Mouse (Mus musculus) hindbrain, embryonic 15.5 days (tissue): ENCODE results near the gene Nek11. TPM values are rescaled to one million over a fixed set of nuclear protein-coding genes. Genes with fewer than 3 reads are reported as not detected.
A peak's percentile ranks its signal among the peaks of the same experiment; 100 is the strongest.
"Not testable (repeated sequence)": the region's sequence is repeated elsewhere in the genome, so short reads cannot be mapped to it uniquely, and the experiment has no call there.

Experiments used
- ATAC-seq: fragments of 200-750 bp; cut with Nextera tagmentation; 2 replicates; pipeline ENCODE4 v1.8.0; 2017; ENCODE audit warnings: low read depth, moderate number of reproducible peaks, moderate TSS enrichment; ENCODE audit not compliant: low FRiP score
- H3K27ac ChIP-seq: fragments of 300-500 bp; sonication (generic); replicated peaks from 2 replicates; pipeline ENCODE4 v1.5.1; 2015; ENCODE audit warnings: mild to moderate bottlenecking, inconsistent platforms
- H3K27me3 ChIP-seq: fragments of 300-500 bp; sonication (generic); 2 replicates; pipeline ENCODE4 v1.6.1; 2015; ENCODE audit warnings: control low read depth, inconsistent platforms
- H3K36me3 ChIP-seq: fragments of 300-500 bp; sonication (generic); 2 replicates; pipeline ENCODE4 v1.6.1; 2015; ENCODE audit warnings: control low read depth, inconsistent platforms
- H3K4me1 ChIP-seq: fragments of 300-500 bp; sonication (generic); replicated peaks from 2 replicates; pipeline ENCODE4 v1.6.1; 2015; ENCODE audit warnings: control low read depth, inconsistent platforms
- H3K4me2 ChIP-seq: fragments of 300-500 bp; sonication (generic); 2 replicates; pipeline ENCODE4 v1.6.1; 2015; ENCODE audit warnings: moderate library complexity, mild to moderate bottlenecking, inconsistent platforms
- H3K4me3 ChIP-seq: fragments of 300-500 bp; sonication (generic); 2 replicates; pipeline ENCODE4 v1.5.1; 2015; ENCODE audit warnings: mild to moderate bottlenecking, inconsistent platforms
- H3K9ac ChIP-seq: fragments of 300-500 bp; sonication (generic); 2 replicates; pipeline ENCODE4 v1.6.1; 2015; ENCODE audit warnings: inconsistent platforms
- H3K9me3 ChIP-seq: fragments of 300-500 bp; sonication (generic); 2 replicates; pipeline ENCODE4 v1.6.1; 2016; ENCODE audit warnings: control low read depth, inconsistent platforms
- WGBS: fragments of 180-500 bp; shearing (Covaris S2); methylation state at CpG from one replicate; pipeline ENCODE4 v1.1.7; 2015; 5-methylcytosine and 5-hydroxymethylcytosine counted together
- polyA plus RNA-seq: library from polyadenylated mRNA; unstranded; fragments of >200 nt; fragmentation: Nextera tagmentation; extraction: Ambion mirVana; gene quantifications from 2 replicates; pipeline ENCODE4 v1.2.1, GENCODE M21; 2015

Nek11 gene
- polyA plus RNA-seq, 1 experiment from 2014 or later, result 2.9 TPM

GRCm38 (mm10) chr9:105132002-105132367, 263.3 kb downstream of the Nek11 start:
- H3K9me3 ChIP-seq, result no peaks in the 10 kb centered on the region
- peak overlapping the region; percentile 85 for H3K4me2 ChIP-seq
- H3K36me3 ChIP-seq, result no peaks in the 10 kb centered on the region
- WGBS, result 22% methylated on average over 5 of the region's 5 CpGs
- peak overlapping the region; percentile 93 for H3K27ac ChIP-seq
- peak overlapping the region; percentile 73; the same call in 1 of the 2 replicates for H3K9ac ChIP-seq
- peaks cover 17% of the 10 kb centered on the region for H3K4me1 ChIP-seq
- no peaks in the 10 kb centered on the region for H3K27me3 ChIP-seq
- peak; percentile 67 for ATAC-seq
- peak overlapping the region; percentile 72 for H3K4me3 ChIP-seq

- under 1% methylated on average over 60 of the region's 60 CpGs for WGBS
Observed at GRCm38 (mm10) chr9:105131253-105132001, 263.9 kb downstream of the Nek11 start, which contains the start of gene Nudt16. Gene Nudt16, minus strand, starts transcription at chr9:105131824.

GRCm38 (mm10) chr9:105130331-105130730, 265.0 kb downstream of the Nek11 start:
- H3K27ac ChIP-seq, result no peak overlapping the region
- H3K36me3 ChIP-seq, result no peaks in the 10 kb centered on the region
- no peaks in the 10 kb centered on the region for H3K9me3 ChIP-seq
- H3K4me1 ChIP-seq, result peaks cover 17% of the 10 kb centered on the region
- H3K27me3 ChIP-seq, result no peaks in the 10 kb centered on the region
- no peak overlapping the region for H3K4me3 ChIP-seq
- no peak overlapping the region for H3K9ac ChIP-seq
- no peak for ATAC-seq
- H3K4me2 ChIP-seq, result 0 out of 2 replicates have a peak overlapping the region, but pooled peaks have one; percentile 85
- 97% methylated on average over 8 of the region's 8 CpGs for WGBS

More at GRCm38 (mm10) chr9:105131253-105132001, 263.9 kb downstream of the Nek11 start, which contains the start of gene Nudt16:
- Histone ChIP-seq H3K4me1 (peaks cover 17% of the 10 kb centered on the region), H3K4me3 (peak within 1 kb of the TSS; percentile 72), H3K4me2 (peak within 1 kb of the TSS; percentile 85), H3K9ac (peak within 1 kb of the TSS; percentile 73), H3K27me3 (no peaks in the 10 kb centered on the region), H3K27ac (peak within 1 kb of the TSS; percentile 93), H3K36me3 (no peaks in the 10 kb centered on the region), H3K9me3 (no peaks in the 10 kb centered on the region)
- ATAC-seq, result peak; percentile 98

GRCm38 (mm10) chr9:105125206-105125605, 270.1 kb downstream of the Nek11 start:
- not testable (repeated sequence) for H3K27ac ChIP-seq, H3K27me3 ChIP-seq, ATAC-seq, H3K9ac ChIP-seq, H3K4me1 ChIP-seq, H3K9me3 ChIP-seq, H3K4me2 ChIP-seq, H3K36me3 ChIP-seq, H3K4me3 ChIP-seq
- 86% methylated on average over 3 of the region's 3 CpGs for WGBS

Other genes with a start within 250 kb of the Nek11 start
- gene Aste1, start 132 bp downstream of the Nek11 start, polyA plus RNA-seq, result 12.0 and 12.4 TPM in 2 replicates
- gene Atp2c1, start 131.8 kb upstream of the Nek11 start, polyA plus RNA-seq, result 98.8 and 101 TPM in 2 replicates
- 16.3 and 18.0 TPM in 2 replicates for gene Pik3r4, start 247.5 kb upstream of the Nek11 start, polyA plus RNA-seq